Mouse (Mus musculus): ENCODE results near the gene 2700049A03Rik.

GRCm38 (mm10) chr12:71148801-71149200 is 12.2 kb downstream of the 2700049A03Rik start:
- TF ChIP-seq CTCF (IDR thresholded peaks at IDR 0.05; ENCODE audit: control insufficient read depth, insufficient read depth, insufficient replicate concordance, low read depth, low read length), result no peak
- no peak for TF ChIP-seq POLR2A (IDR thresholded peaks at IDR 0.05; ENCODE audit: control insufficient read depth, low read depth, low read length)

All from testis, adult 2 months (tissue).